Mouse (Mus musculus) G1E (cell line): ENCODE measurements around the gene Tmem116.

Source experiments
- CTCF ChIP-seq: IDR thresholded peaks from 2 replicates; pipeline ENCODE4 v1.5.1; 2012; ENCODE audit warnings: low read depth, low read length, inconsistent platforms, mixed read lengths
- GATA1 ChIP-seq: IDR thresholded peaks from 2 replicates; pipeline ENCODE4 v1.6.1; 2012; ENCODE audit warnings: borderline replicate concordance, low read length, inconsistent platforms, mixed read lengths
- TAL1 ChIP-seq: conservative IDR thresholded peaks from 2 replicates; pipeline ENCODE4 v1.6.1; 2012; ENCODE audit warnings: low read depth, low read length, inconsistent platforms, mixed read lengths

- TF ChIP-seq CTCF = no peak
- no peak for TF ChIP-seq GATA1
- TF ChIP-seq TAL1 = no peak
These were observed 20.7 kb downstream of the Tmem116 start for GRCm38 (mm10) chr5:121472411-121472810.
